18 mouse cellular contexts compared by ENCODE assay signal in the genomic region with DNA sequence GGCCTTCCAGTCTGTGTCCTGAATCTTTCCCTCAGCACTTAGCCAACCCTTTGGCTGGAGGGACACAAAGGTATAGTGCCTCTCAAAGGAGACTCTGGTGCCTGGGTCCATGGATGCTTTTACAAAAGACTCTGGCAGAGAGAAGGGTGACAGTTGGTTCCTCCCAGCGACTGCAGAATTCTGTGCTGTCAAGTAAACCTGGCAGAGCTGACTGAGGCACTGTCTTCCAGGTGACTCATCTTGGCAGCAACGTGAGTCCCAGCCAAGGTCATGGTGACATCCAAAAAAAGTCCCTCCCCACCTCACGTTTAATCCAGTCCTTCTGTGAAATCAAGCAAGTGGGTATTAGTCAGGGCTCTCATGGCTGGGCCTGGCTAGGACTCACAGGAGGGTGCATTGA.
DNase-seq lines count a peak whose midpoint lies in the region; ATAC-seq and TF ChIP-seq lines count a peak whose summit lies in the region.
"Had no signal": no experiment of that assay in that cellular context is flagged by ENCODE, and none has a peak within 500 bp of the region (broad histone marks: within the 10 kb centered on the region; RNA-seq: fewer than 3 reads in every experiment).

No protein-coding gene starts in this region.

- 64% methylated on average over 3 of the region's 3 CpGs for WGBS in liver, postnatal 0 days (ENCODE audit: insufficient replicate concordance)
- 68% methylated on average over 3 of the region's 3 CpGs for WGBS in intestine, embryonic 15.5 days

- H3K27ac ChIP-seq in liver, postnatal 0 days (ENCODE audit: low read depth): no peak overlapping the region
- H3K27ac ChIP-seq in gastrocnemius, adult 2 months: no peak overlapping the region
- no peak overlapping the region for H3K27ac ChIP-seq in intestine, embryonic 15.5 days
- H3K27ac ChIP-seq: forebrain, embryonic 15.5 days; hindbrain, embryonic 15.5 days; midbrain, embryonic 15.5 days had no signal

- no peak for TF ChIP-seq CTCF in liver, postnatal 0 days (IDR thresholded peaks at IDR 0.05; ENCODE audit: low read depth)
- no peak for TF ChIP-seq CTCF in gastrocnemius, adult 2 months (IDR thresholded peaks at IDR 0.05)

- no peak for TF ChIP-seq EP300 in liver, postnatal 0 days (IDR thresholded peaks at IDR 0.05; ENCODE audit: low read depth)

- H3K9me3 ChIP-seq in liver, postnatal 0 days (ENCODE audit: low read length): no peaks in the 10 kb centered on the region
- no peaks in the 10 kb centered on the region for H3K9me3 ChIP-seq in intestine, embryonic 15.5 days
- H3K9me3 ChIP-seq: forebrain, embryonic 15.5 days; G1E; hindbrain, embryonic 15.5 days; midbrain, embryonic 15.5 days had no signal

- peak; percentile 37 for DNase-seq in Muller cell, postnatal 12 days (ENCODE audit: inconsistent ontology term)
- peak; percentile 38 for DNase-seq in adrenal gland, postnatal 10 days
- DNase-seq in cerebellum, adult 18-20 months: peak; percentile 56 to 59
- DNase-seq in cerebellum, postnatal 25 days: peak; percentile 73 to 79
- no peak for DNase-seq in liver, postnatal 0 days
- no peak for DNase-seq in gastrocnemius, adult 2 months
- DNase-seq: embryo, embryonic 11 days; heart, postnatal 4 days; kidney, postnatal 36 days; left cerebral cortex, postnatal 4 days; liver; lung, postnatal 10 days had no signal

- no peak overlapping the region for H3K9ac ChIP-seq in liver, postnatal 0 days (replicated peaks)
- H3K9ac ChIP-seq in intestine, embryonic 15.5 days: no peak overlapping the region
- H3K9ac ChIP-seq: forebrain, embryonic 15.5 days; hindbrain, embryonic 15.5 days; midbrain, embryonic 15.5 days had no signal

- intact Hi-C loops in gastrocnemius, adult 2 months (cut with DNase I): no loop called here

- ATAC-seq in liver, postnatal 0 days: no peak
- no peak for ATAC-seq in intestine, embryonic 15.5 days
- ATAC-seq: forebrain, embryonic 15.5 days; intestine, embryonic 16.5 days; midbrain, embryonic 15.5 days had no signal

- no peaks in the 10 kb centered on the region for H3K4me1 ChIP-seq in liver, postnatal 0 days (ENCODE audit: insufficient read depth)
- H3K4me1 ChIP-seq in intestine, embryonic 15.5 days (replicated peaks): peaks cover 3% of the 10 kb centered on the region; the same call in 1 of the 2 replicates
- H3K4me1 ChIP-seq: forebrain, embryonic 15.5 days; midbrain, embryonic 15.5 days had no signal

- H3K27me3 ChIP-seq in liver, postnatal 0 days (ENCODE audit: insufficient read depth, low read length): no peaks in the 10 kb centered on the region
- no peaks in the 10 kb centered on the region for H3K27me3 ChIP-seq in intestine, embryonic 15.5 days (replicated peaks)
- H3K27me3 ChIP-seq: forebrain, embryonic 15.5 days; hindbrain, embryonic 15.5 days; midbrain, embryonic 15.5 days had no signal

- no peak overlapping the region for H3K4me3 ChIP-seq in liver, postnatal 0 days (ENCODE audit: low read depth, low read length)
- H3K4me3 ChIP-seq in gastrocnemius, adult 2 months: no peak overlapping the region
- H3K4me3 ChIP-seq in intestine, embryonic 15.5 days (replicated peaks): no peak overlapping the region
- H3K4me3 ChIP-seq: forebrain, embryonic 15.5 days; hindbrain, embryonic 15.5 days; midbrain, embryonic 15.5 days had no signal

- no peaks in the 10 kb centered on the region for H3K36me3 ChIP-seq in liver, postnatal 0 days (replicated peaks; ENCODE audit: insufficient read depth, low read length)
- no peaks in the 10 kb centered on the region for H3K36me3 ChIP-seq in intestine, embryonic 15.5 days
- H3K36me3 ChIP-seq: forebrain, embryonic 15.5 days; G1E; hindbrain, embryonic 15.5 days; midbrain, embryonic 15.5 days had no signal

- no peak overlapping the region for H3K4me2 ChIP-seq in liver, postnatal 0 days (ENCODE audit: low read depth, low read length)
- H3K4me2 ChIP-seq in intestine, embryonic 15.5 days (replicated peaks): no peak overlapping the region
- H3K4me2 ChIP-seq: forebrain, embryonic 15.5 days; hindbrain, embryonic 15.5 days; midbrain, embryonic 15.5 days had no signal

Comparison
In these comparisons a context has a peak if more than half of its experiments do, and no peak if none do; other contexts are left out.
1. DNase-seq: peak in Muller cell, postnatal 12 days (single experiment), adrenal gland, postnatal 10 days (single experiment), cerebellum, adult 18-20 months (2 of 2) and cerebellum, postnatal 25 days (2 of 2); none in liver, postnatal 0 days (single experiment) and gastrocnemius, adult 2 months (single experiment).